29 mouse cellular contexts compared by ENCODE assay signal in genomic region chr3:109005777-109006176, GRCm38 (mm10). TPM values are rescaled to one million over a fixed set of nuclear protein-coding genes. Genes with fewer than 3 reads are reported as not detected.
DNase-seq lines count a peak whose midpoint lies in the region; ATAC-seq and TF ChIP-seq lines count a peak whose summit lies in the region.
"Had no signal": no experiment of that assay in that cellular context is flagged by ENCODE, and none has a peak within 500 bp of the region (broad histone marks: within the 10 kb centered on the region; RNA-seq: fewer than 3 reads in every experiment).

No protein-coding gene starts in this region.

- peaks cover 4% of the 10 kb centered on the region for H3K4me1 ChIP-seq in lung, adult 2 months (ENCODE audit: control insufficient read depth, insufficient read depth, low read length)
- H3K4me1 ChIP-seq in hindbrain, embryonic 14.5 days (replicated peaks; ENCODE audit: control insufficient read depth, insufficient read depth, low read length): no peaks in the 10 kb centered on the region
- H3K4me1 ChIP-seq: embryonic facial prominence, embryonic 13.5 days; forebrain, embryonic 12.5 days; forebrain, embryonic 15.5 days; hindbrain, embryonic 15.5 days had no signal

- H3ac ChIP-seq in myocyte (ENCODE audit: control insufficient read depth, insufficient read length): no peak overlapping the region

- no peaks in the 10 kb centered on the region for H3K27me3 ChIP-seq in myocyte (ENCODE audit: control insufficient read depth, insufficient read depth, insufficient read length)
- H3K27me3 ChIP-seq in hindbrain, embryonic 14.5 days (ENCODE audit: control insufficient read depth, insufficient read depth, low read length): no peaks in the 10 kb centered on the region
- H3K27me3 ChIP-seq: CH12.LX; embryonic facial prominence, embryonic 13.5 days; forebrain, embryonic 12.5 days; forebrain, embryonic 15.5 days; heart, embryonic 13.5 days; hindbrain, embryonic 15.5 days; Patski had no signal

- ATAC-seq in hindbrain, embryonic 14.5 days (ENCODE audit: low FRiP score): no peak
- ATAC-seq: forebrain, embryonic 15.5 days; intestine, postnatal 0 days; Patski had no signal

- H3K27ac ChIP-seq in hindbrain, embryonic 14.5 days: no peak overlapping the region
- H3K27ac ChIP-seq: embryonic facial prominence, embryonic 10.5 days; embryonic facial prominence, embryonic 13.5 days; forebrain, embryonic 12.5 days; forebrain, embryonic 15.5 days; heart, adult 2 months; heart, embryonic 10.5 days; heart, embryonic 13.5 days; hindbrain, embryonic 15.5 days had no signal

- peak overlapping the region; percentile 31 for H3K4me2 ChIP-seq in myocyte (ENCODE audit: low read depth)
- no peak overlapping the region for H3K4me2 ChIP-seq in hindbrain, embryonic 14.5 days (replicated peaks)
- H3K4me2 ChIP-seq: embryonic facial prominence, embryonic 13.5 days; forebrain, embryonic 12.5 days; forebrain, embryonic 15.5 days; heart, embryonic 13.5 days; hindbrain, embryonic 15.5 days had no signal

- WGBS in lung, adult 2 months: 67% methylated on average over 5 of the region's 5 CpGs
- WGBS in hindbrain, embryonic 14.5 days: 75% methylated on average over 5 of the region's 5 CpGs

- peaks cover 9% of the 10 kb centered on the region for H3K79me2 ChIP-seq in myocyte (ENCODE audit: control insufficient read depth, insufficient read depth)

- TF ChIP-seq CTCF in lung, adult 2 months (IDR thresholded peaks at IDR 0.05; ENCODE audit: insufficient read depth, low read length): no peak

- TF ChIP-seq POLR2A in myocyte (IDR thresholded peaks at IDR 0.05; ENCODE audit: insufficient read length, low read depth): no peak
- no peak for TF ChIP-seq POLR2A in lung, adult 2 months (IDR thresholded peaks at IDR 0.05; ENCODE audit: borderline replicate concordance, extremely low read depth, low read depth, low read length)

- no peak overlapping the region for H3K4me3 ChIP-seq in myocyte
- H3K4me3 ChIP-seq in lung, adult 2 months (replicated peaks; ENCODE audit: extremely low read depth, low read depth, low read length): no peak overlapping the region
- no peak overlapping the region for H3K4me3 ChIP-seq in hindbrain, embryonic 14.5 days (replicated peaks; ENCODE audit: low read length)
- H3K4me3 ChIP-seq: embryonic facial prominence, embryonic 10.5 days; embryonic facial prominence, embryonic 13.5 days; erythroblast, embryonic 14.5 days; forebrain, embryonic 12.5 days; forebrain, embryonic 15.5 days; heart, adult 2 months; heart, embryonic 10.5 days; heart, embryonic 13.5 days; hindbrain, embryonic 15.5 days had no signal

- no peak overlapping the region for H3K9ac ChIP-seq in hindbrain, embryonic 14.5 days
- H3K9ac ChIP-seq: embryonic facial prominence, embryonic 13.5 days; forebrain, embryonic 12.5 days; forebrain, embryonic 15.5 days; heart, embryonic 13.5 days; hindbrain, embryonic 15.5 days had no signal

- DNase-seq in heart, adult 11 months: peak; percentile 84
- no peak for DNase-seq in heart, adult 18-20 months
- peak; percentile 50 for DNase-seq in MN1 (ENCODE audit: low spot score)
- DNase-seq in cerebellum, adult 9-11 months: no peak
- DNase-seq in lung, adult 2 months: no peak
- DNase-seq in hindbrain, embryonic 14.5 days (ENCODE audit: low spot score): no peak
- DNase-seq: adrenal gland, postnatal 10 days; adrenal gland, postnatal 36 days; cerebellum, adult 18-20 months; cerebellum, adult 9-10 months; cerebellum, postnatal 25 days; gastrocnemius, postnatal 10 days; gastrocnemius, postnatal 36 days; heart, adult 2 months; heart, postnatal 14 days; heart, postnatal 4 days had no signal

- H3K36me3 ChIP-seq in myocyte (ENCODE audit: control insufficient read depth, insufficient read depth): no peaks in the 10 kb centered on the region
- peaks cover 18% of the 10 kb centered on the region for H3K36me3 ChIP-seq in hindbrain, embryonic 14.5 days (replicated peaks; ENCODE audit: control insufficient read depth, insufficient read depth)
- H3K36me3 ChIP-seq: forebrain, embryonic 15.5 days; G1E had no signal

- no peaks in the 10 kb centered on the region for H3K9me3 ChIP-seq in hindbrain, embryonic 14.5 days (ENCODE audit: control insufficient read depth, low read length)
- H3K9me3 ChIP-seq: embryonic facial prominence, embryonic 10.5 days; embryonic facial prominence, embryonic 13.5 days; forebrain, embryonic 12.5 days; forebrain, embryonic 15.5 days; G1E; heart, embryonic 10.5 days; heart, embryonic 13.5 days; hindbrain, embryonic 15.5 days had no signal

TF ChIP-seq in myocyte, 11 proteins besides CTCF, POLR2A, EP300 and RAD21:
- TF ChIP-seq TCF12 (IDR thresholded peaks at IDR 0.05; ENCODE audit: insufficient read depth, poor library complexity, severe bottlenecking): no peak
- TF ChIP-seq TCF3 (IDR thresholded peaks at IDR 0.05; ENCODE audit: insufficient read length, low read depth): no peak
- no peak for TF ChIP-seq REST (IDR thresholded peaks at IDR 0.05; ENCODE audit: insufficient read depth, insufficient read length)

RNA-seq across cellular contexts. Expression of gene Fam102b, which starts 21.6 kb away (rescaled TPM):
- total RNA-seq in heart, adult 18-20 months (2021): 10 to 100 TPM; 13.0 to 13.8 TPM
- 3.7 TPM for polyA plus RNA-seq in myocyte (2012; fragmentation: generic; extraction: Trizol)
- polyA plus RNA-seq in lung, adult 2 months (2012; rRNA removed): 7.5 and 10.7 TPM in 2 replicates
- polyA plus RNA-seq in hindbrain, embryonic 14.5 days (2014; fragmentation: Nextera tagmentation; extraction: Ambion mirVana): 20.9 and 24.9 TPM in 2 replicates
- polyA plus RNA-seq: erythroblast, embryonic 14.5 days had no signal

Comparison
In these comparisons a context has a peak if more than half of its experiments do, and no peak if none do; other contexts are left out.
1. DNase-seq: peak in heart, adult 11 months (single experiment) and MN1 (single experiment); none in heart, adult 18-20 months (0 of 2), cerebellum, adult 9-11 months (single experiment), lung, adult 2 months (single experiment) and hindbrain, embryonic 14.5 days (single experiment).